Mouse (Mus musculus) forebrain, postnatal 0 days (tissue): ENCODE data around the gene Crybg2. TPM values are rescaled to one million over a fixed set of nuclear protein-coding genes. Genes with fewer than 3 reads are reported as not detected.

Experiments
- ATAC-seq: fragments of 200-750 bp; cut with Nextera tagmentation; 2 replicates; pipeline ENCODE4 v1.8.0; 2017; ENCODE audit warnings: mild to moderate bottlenecking, moderate library complexity
- DNase-seq: peaks from one replicate; pipeline ENCODE4 v3.0.0-alpha.2; 2015
- H3K27ac ChIP-seq: fragments of 300-500 bp; sonication (generic); 2 replicates; pipeline ENCODE4 v1.5.1; 2014; ENCODE audit warnings: low read depth, mild to moderate bottlenecking, antibody characterized with exemption, low read length, moderate library complexity, mixed read lengths
- H3K27me3 ChIP-seq: fragments of 300-500 bp; sonication (generic); 2 replicates; pipeline ENCODE4 v1.6.1; 2014; ENCODE audit warnings: mild to moderate bottlenecking, low read length, mixed read lengths; ENCODE audit not compliant: insufficient read depth
- H3K36me3 ChIP-seq: fragments of 300-500 bp; sonication (generic); 2 replicates; pipeline ENCODE4 v1.6.1; 2014; ENCODE audit warnings: mild to moderate bottlenecking, moderate library complexity; ENCODE audit not compliant: insufficient read depth
- H3K4me1 ChIP-seq: fragments of 300-500 bp; sonication (generic); 2 replicates; pipeline ENCODE4 v1.6.1; 2014; ENCODE audit warnings: antibody characterized with exemption; ENCODE audit not compliant: insufficient read depth
- H3K4me2 ChIP-seq: fragments of 300-500 bp; sonication (generic); 2 replicates; pipeline ENCODE4 v1.6.1; 2014; ENCODE audit warnings: low read depth, mild to moderate bottlenecking, moderate library complexity
- H3K4me3 ChIP-seq: fragments of 300-500 bp; sonication (generic); 2 replicates; pipeline ENCODE4 v1.5.1; 2014; ENCODE audit warnings: low read depth, low read length, mixed read lengths
- H3K9ac ChIP-seq: fragments of 300-500 bp; sonication (generic); 2 replicates; pipeline ENCODE4 v1.6.1; 2014; ENCODE audit warnings: mild to moderate bottlenecking
- H3K9me3 ChIP-seq: fragments of 300-500 bp; sonication (generic); 2 replicates; pipeline ENCODE4 v1.6.1; 2016; ENCODE audit warnings: low read length
- CTCF ChIP-seq: sonication (generic); IDR thresholded peaks from 2 replicates; pipeline ENCODE4 v1.5.1; 2016; ENCODE audit warnings: antibody characterized with exemption, control low read depth, low read depth
- WGBS: fragments of 180-500 bp; shearing (Covaris S2); extraction: QIAGEN DNeasy Blood & Tissue Kit; methylation state at CpG from one replicate; pipeline ENCODE4 v1.1.7; 2014; 5-methylcytosine and 5-hydroxymethylcytosine counted together
- polyA plus RNA-seq: library from polyadenylated mRNA; unstranded; fragments of >200 nt; fragmentation: Nextera tagmentation; extraction: Ambion mirVana; gene quantifications from 2 replicates; pipeline ENCODE4 v1.2.1, GENCODE M21; 2015
- total RNA-seq: library from RNA; depleted of rRNA; stranded (reverse); fragments of >200 nt; gene quantifications from 2 replicates; pipeline ENCODE4 v1.2.3, GENCODE M21; 2014

Crybg2 gene
- total and polyA plus RNA-seq, 2 experiments from 2014 or later: 3.4 to 4.5 TPM

DNA sequence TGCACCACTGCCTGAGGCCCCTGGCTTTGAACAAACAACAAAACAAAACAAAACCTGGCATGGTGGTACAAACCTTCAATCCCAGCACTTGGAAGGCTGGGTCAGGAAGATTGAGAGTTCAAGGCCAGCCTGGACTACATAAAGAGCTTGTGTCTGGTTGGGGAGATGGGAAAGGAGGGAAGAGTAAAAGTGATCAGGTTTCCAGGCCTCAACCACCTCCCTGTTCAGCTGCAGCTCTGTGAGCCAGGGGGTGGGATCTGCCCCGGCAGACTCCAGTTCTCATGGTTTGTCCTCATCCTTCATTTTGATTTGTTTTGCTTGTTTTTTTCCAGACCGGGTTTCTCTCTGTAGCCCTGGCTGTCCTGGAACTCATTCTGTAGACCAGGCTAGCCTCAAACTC is 55.9 kb downstream of the Crybg2 start:
- no peak for ATAC-seq

DNA sequence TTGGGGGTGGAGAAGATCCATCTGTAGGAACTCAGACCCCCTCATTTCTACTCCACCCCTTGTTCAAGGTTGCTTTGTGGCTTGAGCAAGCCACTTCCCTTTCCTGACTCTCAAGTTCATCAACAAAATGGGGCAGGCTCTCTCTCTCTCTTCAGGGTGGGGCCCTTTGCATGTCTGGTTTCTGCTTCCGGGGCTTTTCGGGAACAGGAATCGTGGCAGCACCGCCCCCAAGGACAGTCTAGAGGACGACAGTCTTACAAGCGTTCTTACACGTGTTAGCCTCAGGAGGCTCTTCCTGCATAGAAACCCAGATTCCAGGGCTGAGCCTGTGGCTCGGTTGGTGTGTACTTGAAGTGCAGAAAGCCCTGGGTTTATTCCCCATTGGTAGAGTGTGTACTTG is 56.4 kb downstream of the Crybg2 start:
- TF ChIP-seq CTCF: no peak
- DNase-seq (no peak), ATAC-seq (no peak)
- H3K4me2 ChIP-seq: no peak overlapping the region
- WGBS: 85% methylated on average over 8 of the region's 8 CpGs
- no peak overlapping the region for H3K27ac ChIP-seq
- H3K36me3 ChIP-seq: no peaks in the 10 kb centered on the region
- H3K27me3 ChIP-seq: no peaks in the 10 kb centered on the region
- no peak overlapping the region for H3K4me3 ChIP-seq
- no peak overlapping the region for H3K9ac ChIP-seq
- H3K9me3 ChIP-seq: no peaks in the 10 kb centered on the region
- no peaks in the 10 kb centered on the region for H3K4me1 ChIP-seq

More for the DNA sequence above, 55.9 kb downstream of the Crybg2 start:
- Histone ChIP-seq H3K9me3 (no peaks in the 10 kb centered on the region), H3K36me3 (no peaks in the 10 kb centered on the region), H3K4me2 (no peak overlapping the region), H3K27ac (no peak overlapping the region), H3K9ac (no peak overlapping the region), H3K4me1 (no peaks in the 10 kb centered on the region), H3K27me3 (no peaks in the 10 kb centered on the region), H3K4me3 (no peak overlapping the region)
- no peak for DNase-seq
- 94% methylated on average over 2 of the region's 2 CpGs for WGBS
- TF ChIP-seq CTCF: no peak

DNA sequence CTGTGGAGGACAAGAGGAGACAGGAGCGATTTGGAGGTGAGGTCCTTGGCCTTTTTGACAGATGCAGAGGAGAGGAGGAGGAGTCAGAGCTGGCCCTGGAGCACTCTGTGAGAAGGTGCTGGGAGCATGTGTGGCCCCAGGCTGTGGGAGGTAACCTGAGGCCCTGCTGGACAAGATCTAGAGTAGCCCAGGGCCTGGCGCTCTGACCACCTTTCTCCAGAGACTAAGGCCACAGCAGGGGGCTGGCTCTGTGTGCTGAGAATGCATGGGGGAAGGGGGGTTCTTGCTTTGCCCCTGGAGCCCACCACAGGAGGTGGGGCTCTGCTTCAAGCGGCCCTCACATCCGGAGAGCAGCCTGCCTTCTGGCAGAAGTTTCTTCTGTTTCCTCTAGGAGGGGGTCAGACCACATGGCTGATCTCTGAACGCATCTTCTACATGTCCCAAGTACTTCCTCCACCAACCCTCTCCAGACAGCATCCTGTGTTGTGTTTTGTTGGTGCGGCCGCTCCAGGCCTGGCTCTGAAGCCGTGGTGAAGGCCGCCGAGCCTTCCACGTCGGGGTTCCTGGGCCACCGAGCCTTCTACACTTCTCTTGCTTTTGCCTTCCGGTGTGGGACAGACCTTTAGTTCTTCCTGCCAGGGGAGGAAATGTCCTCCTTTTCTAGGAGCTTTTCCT is 57.6 kb downstream of the Crybg2 start:
- WGBS: 76% methylated on average over 14 of the region's 14 CpGs
- no peak for ATAC-seq
- H3K9ac ChIP-seq: no peak overlapping the region
- no peaks in the 10 kb centered on the region for H3K4me1 ChIP-seq
- no peak overlapping the region for H3K4me3 ChIP-seq
- no peaks in the 10 kb centered on the region for H3K9me3 ChIP-seq
- DNase-seq: no peak
- H3K27me3 ChIP-seq: no peaks in the 10 kb centered on the region
- no peak for TF ChIP-seq CTCF
- no peaks in the 10 kb centered on the region for H3K36me3 ChIP-seq
- H3K27ac ChIP-seq: no peak overlapping the region
- H3K4me2 ChIP-seq: no peak overlapping the region

DNA sequence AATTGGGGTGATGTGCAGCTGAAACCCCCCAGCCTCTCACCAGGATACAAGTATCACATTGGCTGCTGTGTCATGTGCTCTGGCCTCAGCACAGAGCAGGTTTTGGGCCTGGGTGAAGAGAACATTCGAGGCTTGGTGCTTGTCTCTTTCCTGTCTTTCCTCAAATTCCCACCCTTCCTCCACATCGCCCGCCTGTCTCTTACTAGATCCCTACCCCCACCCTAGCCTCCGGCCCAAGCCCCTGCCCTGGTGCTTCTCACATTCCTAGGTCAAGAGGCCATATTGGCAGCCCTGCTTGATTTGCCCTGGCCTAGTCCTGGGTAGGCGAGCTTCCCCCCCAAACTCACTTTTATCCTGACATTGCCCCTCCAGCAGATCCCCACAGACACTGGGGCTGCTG is 58.4 kb downstream of the Crybg2 start:
- Histone ChIP-seq H3K4me3 (no peak overlapping the region), H3K27ac (no peak overlapping the region), H3K9ac (no peak overlapping the region), H3K4me1 (no peaks in the 10 kb centered on the region), H3K36me3 (no peaks in the 10 kb centered on the region), H3K4me2 (no peak overlapping the region), H3K9me3 (no peaks in the 10 kb centered on the region), H3K27me3 (no peaks in the 10 kb centered on the region)
- ATAC-seq: no peak
- WGBS: 72% methylated on average over 5 of the region's 5 CpGs
- TF ChIP-seq CTCF: no peak
- DNase-seq: no peak

DNA sequence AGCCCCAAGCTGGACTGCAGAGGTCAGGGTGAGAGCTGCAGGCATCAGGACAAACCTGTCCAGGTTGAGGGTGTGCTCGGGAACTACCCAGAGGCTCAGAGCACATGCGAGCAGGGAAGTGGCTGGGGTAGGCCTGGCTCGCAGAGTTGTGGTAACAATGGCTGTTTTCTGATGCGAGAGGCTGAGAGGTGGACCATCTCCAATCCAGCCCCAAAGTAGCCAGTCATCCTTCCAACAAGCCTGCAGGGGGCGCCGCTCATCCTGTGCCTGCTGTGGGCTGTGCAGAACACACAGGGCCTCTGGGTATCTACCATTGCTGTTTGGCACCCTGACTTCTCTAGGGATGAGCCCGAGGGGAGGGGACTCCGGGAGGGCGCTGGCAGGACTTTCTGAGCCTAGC is 59.0 kb downstream of the Crybg2 start:
- WGBS: 61% methylated on average over 9 of the region's 9 CpGs
- DNase-seq: no peak

DNA sequence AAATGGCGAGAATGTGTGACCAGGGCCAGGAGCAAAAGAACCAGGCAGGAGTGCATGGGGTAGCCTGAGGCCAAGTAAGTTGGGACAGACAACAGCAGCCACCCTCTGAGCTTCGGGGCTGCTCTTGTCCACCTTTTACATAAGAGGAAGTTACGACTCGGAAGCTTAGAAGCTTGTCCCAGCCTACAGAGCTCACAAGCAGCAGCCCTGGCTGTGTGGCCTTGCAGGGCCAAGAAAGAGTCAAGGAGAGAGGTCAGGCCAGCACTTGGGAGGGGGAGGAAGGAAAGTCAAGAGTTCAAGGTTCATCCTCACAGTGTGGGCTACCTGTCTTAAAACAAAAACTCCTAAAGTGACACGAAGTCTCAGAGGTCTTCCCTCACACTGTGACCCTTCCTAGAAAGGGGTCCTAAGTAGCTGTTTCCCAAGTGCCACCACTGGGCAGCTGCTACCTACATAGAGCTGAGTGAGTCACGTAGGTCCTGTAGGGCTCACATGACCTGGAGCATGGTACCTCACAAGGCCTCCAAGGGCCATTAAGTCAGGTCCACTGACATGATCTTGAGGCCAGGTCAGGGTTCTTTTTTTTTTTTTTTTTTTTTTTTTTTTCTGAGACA is 59.7 kb downstream of the Crybg2 start:
- Histone ChIP-seq H3K4me3 (no peak overlapping the region), H3K9ac (no peak overlapping the region), H3K36me3 (no peaks in the 10 kb centered on the region), H3K27ac (no peak overlapping the region), H3K4me1 (no peaks in the 10 kb centered on the region), H3K4me2 (no peak overlapping the region), H3K27me3 (no peaks in the 10 kb centered on the region), H3K9me3 (no peaks in the 10 kb centered on the region)
- ATAC-seq (no peak), DNase-seq (no peak)
- TF ChIP-seq CTCF: no peak
- 83% methylated on average over 6 of the region's 6 CpGs for WGBS

More for the DNA sequence above, 59.0 kb downstream of the Crybg2 start:
- Histone ChIP-seq H3K27me3 (no peaks in the 10 kb centered on the region), H3K9ac (no peak overlapping the region), H3K27ac (no peak overlapping the region), H3K4me3 (no peak overlapping the region), H3K9me3 (no peaks in the 10 kb centered on the region), H3K36me3 (no peaks in the 10 kb centered on the region), H3K4me2 (no peak overlapping the region), H3K4me1 (no peaks in the 10 kb centered on the region)
- ATAC-seq: no peak
- TF ChIP-seq CTCF: peak; percentile 44

DNA sequence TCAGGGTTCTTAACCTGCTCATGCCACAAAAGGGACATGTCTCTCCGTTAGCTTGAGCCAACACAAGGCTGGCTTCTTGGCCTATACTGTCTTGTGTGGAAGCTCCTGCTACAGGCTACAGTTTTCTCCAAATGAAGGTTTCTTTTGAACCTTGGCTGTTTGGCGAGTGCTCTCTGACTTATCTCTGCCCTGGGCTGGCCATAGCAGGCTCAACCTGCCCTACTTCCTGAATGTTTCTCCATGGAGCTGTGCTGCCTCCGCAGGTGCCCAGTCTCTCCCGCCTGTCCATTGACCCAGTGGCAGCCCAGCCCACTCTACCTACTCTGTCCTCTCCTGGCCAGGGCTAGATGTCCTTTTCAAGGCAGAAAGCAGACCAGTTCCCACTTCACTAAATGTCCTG is 60.3 kb downstream of the Crybg2 start:
- Histone ChIP-seq H3K27me3 (no peaks in the 10 kb centered on the region), H3K4me2 (no peak overlapping the region), H3K4me1 (no peaks in the 10 kb centered on the region), H3K4me3 (no peak overlapping the region), H3K36me3 (no peaks in the 10 kb centered on the region), H3K9ac (no peak overlapping the region), H3K27ac (no peak overlapping the region), H3K9me3 (no peaks in the 10 kb centered on the region)
- no peak for DNase-seq
- 82% methylated on average over 4 of the region's 4 CpGs for WGBS
- TF ChIP-seq CTCF: no peak
- no peak for ATAC-seq
